ENCODE assay signal across 31 mouse cellular contexts in the genomic region with DNA sequence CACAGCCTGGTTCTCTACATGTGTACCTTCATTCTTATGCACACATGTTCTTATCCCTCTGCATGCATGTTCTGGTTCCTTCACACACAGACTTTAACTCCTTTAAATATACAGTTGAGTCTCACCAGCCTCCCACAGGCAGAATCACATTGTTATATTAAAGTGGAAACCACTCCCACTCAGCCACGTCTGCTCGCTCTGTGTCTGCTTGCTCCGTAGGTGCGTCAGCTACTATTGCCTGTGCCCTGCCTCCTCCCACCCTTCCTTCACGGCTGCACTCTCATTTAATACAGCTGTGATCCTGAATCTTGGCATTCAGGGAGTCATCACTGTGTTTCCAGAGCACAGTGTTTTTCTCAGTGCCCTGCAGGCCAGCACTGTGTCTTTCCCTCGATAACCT. TPM values are rescaled to one million over a fixed set of nuclear protein-coding genes. Genes with fewer than 3 reads are reported as not detected.
A peak's percentile ranks its signal among the peaks of the same experiment; 100 is the strongest.
DNase-seq lines count a peak whose midpoint lies in the region.
"Had no signal": no experiment of that assay in that cellular context is flagged by ENCODE, and none has a peak within 500 bp of the region (broad histone marks: within the 10 kb centered on the region; RNA-seq: fewer than 3 reads in every experiment).

No protein-coding gene starts in this region.

- WGBS in embryonic facial prominence, embryonic 10.5 days = 78% methylated on average over 6 of the region's 6 CpGs

- no peaks in the 10 kb centered on the region for H3K36me3 ChIP-seq in embryonic facial prominence, embryonic 10.5 days (replicated peaks)
- H3K36me3 ChIP-seq: embryonic facial prominence, embryonic 12.5 days; heart, embryonic 12.5 days; hindbrain, embryonic 12.5 days; limb, embryonic 10.5 days; midbrain, embryonic 15.5 days had no signal

- peak; percentile 63 for DNase-seq in layer of hippocampus, adult 9-11 months
- no peak for DNase-seq in layer of hippocampus, adult 8-10 months (ENCODE audit: low spot score in 2 of 2)
- peak; percentile 30 to 77 for DNase-seq in left cerebral cortex, adult 8-10 months (ENCODE audit: low spot score in 2 of 2)
- peak; percentile 59 to 88 for DNase-seq in left cerebral cortex, postnatal 25 days (ENCODE audit: low spot score in 2 of 2)
- DNase-seq in right cerebral cortex, postnatal 36 days (ENCODE audit: low spot score in 2 of 2) = peak; percentile 67 to 76
- no peak for DNase-seq in embryonic facial prominence, embryonic 10.5 days (ENCODE audit: low spot score)
- DNase-seq in urinary bladder, adult 18-20 months (ENCODE audit: low spot score in 2 of 2) = no peak
- DNase-seq: cerebellum, adult 8-10 months; gastrocnemius, postnatal 10 days; heart, adult 11 months; heart, postnatal 14 days; kidney, adult 9 months; kidney, postnatal 36 days; lung, adult 18-20 months; lung, postnatal 14 days; spleen, adult 18-20 months; thymus, adult 18-20 months; thymus, postnatal 4 days had no signal

- H3K4me3 ChIP-seq in embryonic facial prominence, embryonic 10.5 days = no peak overlapping the region
- H3K4me3 ChIP-seq: embryonic facial prominence, embryonic 12.5 days; erythroblast, embryonic 14.5 days; heart, embryonic 12.5 days; hindbrain, embryonic 12.5 days; limb, embryonic 10.5 days; midbrain, embryonic 15.5 days; myocyte had no signal

- intact Hi-C loops in left cerebral cortex, postnatal 25 days (cut with DNase I) = no loop called here

- peaks cover 9% of the 10 kb centered on the region for H3K4me1 ChIP-seq in embryonic facial prominence, embryonic 10.5 days

- H3K27me3 ChIP-seq in embryonic facial prominence, embryonic 10.5 days (replicated peaks; ENCODE audit: low read depth, poor library complexity, severe bottlenecking) = no peaks in the 10 kb centered on the region
- H3K27me3 ChIP-seq: embryonic facial prominence, embryonic 12.5 days; heart, embryonic 12.5 days; hindbrain, embryonic 12.5 days; midbrain, embryonic 15.5 days had no signal

- H3K9me3 ChIP-seq in embryonic facial prominence, embryonic 10.5 days = no peaks in the 10 kb centered on the region
- H3K9me3 ChIP-seq: embryonic facial prominence, embryonic 12.5 days; heart, embryonic 12.5 days; hindbrain, embryonic 12.5 days; limb, embryonic 10.5 days; midbrain, embryonic 15.5 days had no signal

- no peak overlapping the region for H3K27ac ChIP-seq in embryonic facial prominence, embryonic 10.5 days (replicated peaks)
- H3K27ac ChIP-seq: embryonic facial prominence, embryonic 12.5 days; hindbrain, embryonic 12.5 days; limb, embryonic 10.5 days; midbrain, embryonic 15.5 days had no signal

RNA-seq across cellular contexts. Expression of a gene that starts 10.8 kb away (rescaled TPM):
- total RNA-seq in layer of hippocampus, adult 8-10 months (2022) = under 1 TPM; 0.55 to 0.85 (median 0.62) TPM
- total RNA-seq in left cerebral cortex, adult 8-10 months (2022) = under 1 TPM in 3 of 4 experiments, not detected in 1; 0.35 to 0.39 (median 0.35) TPM
- under 1 TPM; 0.60 to 0.62 TPM for total RNA-seq in left cerebral cortex, postnatal 25 days (2021)
- polyA plus RNA-seq in embryonic facial prominence, embryonic 10.5 days (2016; fragmentation: Nextera tagmentation; extraction: Ambion mirVana) = 0.10 and 0.31 TPM in 2 replicates
- polyA plus RNA-seq: erythroblast, embryonic 14.5 days; limb, embryonic 10.5 days had no signal

RNA-seq across cellular contexts. Expression of a gene that starts 23.4 kb away (rescaled TPM):
- 100 to 1,000 TPM; 245 to 375 (median 299) TPM for total RNA-seq in layer of hippocampus, adult 8-10 months (2022)
- 100 to 1,000 TPM; 266 to 307 (median 284) TPM for total RNA-seq in left cerebral cortex, adult 8-10 months (2022)
- 100 to 1,000 TPM; 282 to 283 TPM for total RNA-seq in left cerebral cortex, postnatal 25 days (2021)
- 685 and 712 TPM in 2 replicates for polyA plus RNA-seq in embryonic facial prominence, embryonic 10.5 days (2016; fragmentation: Nextera tagmentation; extraction: Ambion mirVana)

RNA-seq across cellular contexts. Expression of a gene that starts 30.1 kb away (rescaled TPM):
- under 1 TPM in 3 of 4 experiments, not detected in 1; 0.23 to 0.45 (median 0.36) TPM for total RNA-seq in layer of hippocampus, adult 8-10 months (2022)
- total RNA-seq in left cerebral cortex, adult 8-10 months (2022) = 1 to 10 TPM in 1 of 4 experiments, under 1 TPM in 3; 0.74 to 1.3 (median 0.91) TPM
- 1 to 10 TPM in 1 of 2 experiments, under 1 TPM in 1; 0.73 to 1.2 TPM for total RNA-seq in left cerebral cortex, postnatal 25 days (2021)
- polyA plus RNA-seq in embryonic facial prominence, embryonic 10.5 days (2016; fragmentation: Nextera tagmentation; extraction: Ambion mirVana) = not detected in 2 replicates
- total RNA-seq: adrenal gland, adult 18-20 months; adrenal gland, postnatal 4 days; gastrocnemius, postnatal 10 days; heart, postnatal 14 days; liver, adult 2 months; megakaryocyte, adult 5-6 weeks had no signal
- polyA plus RNA-seq: embryonic facial prominence, embryonic 12.5 days; erythroblast, embryonic 14.5 days; forebrain, embryonic 14.5 days; heart, embryonic 12.5 days; hindbrain, embryonic 12.5 days; limb, embryonic 10.5 days; liver, adult 2 months; myocyte; neural tube, embryonic 14.5 days had no signal

RNA-seq across cellular contexts. Expression of a gene that starts 37.0 kb away (rescaled TPM):
- total RNA-seq in layer of hippocampus, adult 8-10 months (2022) = 10 to 100 TPM; 13.4 to 16.3 (median 14.5) TPM
- 10 to 100 TPM; 12.0 to 12.9 (median 12.7) TPM for total RNA-seq in left cerebral cortex, adult 8-10 months (2022)
- 10 to 100 TPM; 12.9 to 13.4 TPM for total RNA-seq in left cerebral cortex, postnatal 25 days (2021)
- polyA plus RNA-seq in embryonic facial prominence, embryonic 10.5 days (2016; fragmentation: Nextera tagmentation; extraction: Ambion mirVana) = 34.3 and 35.1 TPM in 2 replicates

Comparison
In these comparisons a context has a peak if more than half of its experiments do, and no peak if none do; other contexts are left out.
1. DNase-seq: peak in layer of hippocampus, adult 9-11 months (single experiment), left cerebral cortex, adult 8-10 months (2 of 2), left cerebral cortex, postnatal 25 days (2 of 2) and right cerebral cortex, postnatal 36 days (2 of 2); none in layer of hippocampus, adult 8-10 months (0 of 2), embryonic facial prominence, embryonic 10.5 days (single experiment) and urinary bladder, adult 18-20 months (0 of 2).